Mouse (Mus musculus) liver, embryonic 16.5 days (tissue): ENCODE results near the gene Kazald1. TPM values are rescaled to one million over a fixed set of nuclear protein-coding genes. Genes with fewer than 3 reads are reported as not detected.

Experiments used
- ATAC-seq: fragments of 200-750 bp; cut with Nextera tagmentation; 2 replicates; pipeline ENCODE4 v1.8.0; 2017; ENCODE audit warnings: low read depth, mild to moderate bottlenecking, moderate number of reproducible peaks, moderate library complexity
- H3K27ac ChIP-seq: fragments of 300-500 bp; sonication (generic); 2 replicates; pipeline ENCODE4 v1.5.1; 2014; ENCODE audit warnings: mild to moderate bottlenecking, low read length
- H3K27me3 ChIP-seq: fragments of 300-500 bp; sonication (generic); 2 replicates; pipeline ENCODE4 v1.6.1; 2014; ENCODE audit warnings: low read depth, low read length, mixed read lengths; ENCODE audit not compliant: control insufficient read depth, insufficient read depth
- H3K36me3 ChIP-seq: fragments of 300-500 bp; sonication (generic); 2 replicates; pipeline ENCODE4 v1.6.1; 2014; ENCODE audit warnings: mild to moderate bottlenecking; ENCODE audit not compliant: control insufficient read depth, insufficient read depth
- H3K4me1 ChIP-seq: fragments of 300-500 bp; sonication (generic); 2 replicates; pipeline ENCODE4 v1.6.1; 2014; ENCODE audit warnings: low read depth, low read length, mixed read lengths; ENCODE audit not compliant: control insufficient read depth
- H3K4me2 ChIP-seq: fragments of 300-500 bp; sonication (generic); 2 replicates; pipeline ENCODE4 v1.6.1; 2014; ENCODE audit warnings: low read depth, low read length, mixed read lengths
- H3K4me3 ChIP-seq: fragments of 300-500 bp; sonication (generic); 2 replicates; pipeline ENCODE4 v1.5.1; 2014; ENCODE audit warnings: low read depth, mild to moderate bottlenecking, low read length
- H3K9ac ChIP-seq: fragments of 300-500 bp; sonication (generic); 2 replicates; pipeline ENCODE4 v1.6.1; 2014; ENCODE audit warnings: low read depth, low read length
- H3K9me3 ChIP-seq: fragments of 300-500 bp; sonication (generic); replicated peaks from 2 replicates; pipeline ENCODE4 v1.6.1; 2016; ENCODE audit warnings: low read length; ENCODE audit not compliant: control insufficient read depth
- WGBS: fragments of 180-500 bp; shearing (Covaris S2); extraction: QIAGEN DNeasy Blood & Tissue Kit; methylation state at CpG from one replicate; pipeline ENCODE4 v1.1.7; 2014; ENCODE audit not compliant: insufficient replicate concordance; 5-methylcytosine and 5-hydroxymethylcytosine counted together
- polyA plus RNA-seq: library from polyadenylated mRNA; unstranded; fragments of >200 nt; fragmentation: Nextera tagmentation; extraction: Ambion mirVana; gene quantifications from 2 replicates; pipeline ENCODE4 v1.2.1, GENCODE M21; 2015

Gene Kazald1
- polyA plus RNA-seq, 1 experiment from 2014 or later, result 0.35 TPM

DNA sequence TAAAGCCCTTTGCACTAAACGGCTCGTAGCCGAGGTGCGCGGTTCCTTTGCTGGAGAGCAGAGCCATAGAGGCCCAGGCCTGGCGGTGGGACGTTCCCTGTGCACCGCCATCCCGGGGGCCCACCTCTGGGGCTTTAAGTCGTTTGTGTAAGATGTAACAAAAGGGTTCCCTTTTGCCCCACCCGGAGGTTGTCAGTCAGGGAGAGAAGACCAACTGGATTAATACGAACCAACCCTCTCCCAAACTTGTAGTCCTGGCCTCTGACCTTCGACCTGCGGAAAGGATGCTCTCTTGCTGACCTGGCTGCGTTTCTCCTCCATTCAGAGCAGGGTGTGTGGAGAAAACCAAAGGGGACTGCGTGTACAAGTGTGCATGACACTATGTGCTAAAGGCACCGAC, 5.7 kb downstream of the Kazald1 start:
- Histone ChIP-seq H3K27ac (no peak overlapping the region), H3K4me2 (no peak overlapping the region), H3K27me3 (peaks cover 80% of the 10 kb centered on the region), H3K9me3 (no peaks in the 10 kb centered on the region), H3K4me3 (no peak overlapping the region), H3K4me1 (peaks cover 26% of the 10 kb centered on the region), H3K9ac (no peak overlapping the region), H3K36me3 (no peaks in the 10 kb centered on the region)
- ATAC-seq, result no peak
- WGBS, result 3% methylated on average over 17 of the region's 17 CpGs

DNA sequence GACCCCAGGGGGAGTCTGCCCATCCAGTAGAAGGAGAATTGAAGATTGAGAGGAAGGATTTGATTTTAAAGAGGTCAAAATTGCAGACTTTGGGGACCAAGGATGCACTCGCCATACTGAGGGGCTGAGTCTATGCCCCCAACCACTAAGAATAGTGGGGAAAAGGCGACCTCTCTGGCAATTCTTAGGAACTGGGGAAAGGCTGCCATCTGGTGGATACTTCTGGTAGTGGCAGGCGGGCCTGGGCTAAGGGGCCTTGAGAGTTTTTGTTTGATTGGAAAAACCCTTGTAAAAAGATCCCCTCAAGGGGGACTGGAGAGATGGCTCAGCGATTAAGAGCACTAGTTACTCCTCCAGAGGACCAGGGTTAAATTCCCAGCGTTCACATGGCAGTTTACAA, 6.2 kb downstream of the Kazald1 start:
- Histone ChIP-seq H3K9ac (no peak overlapping the region), H3K9me3 (no peaks in the 10 kb centered on the region), H3K4me2 (no peak overlapping the region), H3K4me1 (peaks cover 20% of the 10 kb centered on the region), H3K4me3 (no peak overlapping the region), H3K27me3 (peaks cover 80% of the 10 kb centered on the region), H3K36me3 (no peaks in the 10 kb centered on the region), H3K27ac (no peak overlapping the region)
- ATAC-seq, result no peak
- under 1% methylated on average over 5 of the region's 5 CpGs for WGBS

DNA sequence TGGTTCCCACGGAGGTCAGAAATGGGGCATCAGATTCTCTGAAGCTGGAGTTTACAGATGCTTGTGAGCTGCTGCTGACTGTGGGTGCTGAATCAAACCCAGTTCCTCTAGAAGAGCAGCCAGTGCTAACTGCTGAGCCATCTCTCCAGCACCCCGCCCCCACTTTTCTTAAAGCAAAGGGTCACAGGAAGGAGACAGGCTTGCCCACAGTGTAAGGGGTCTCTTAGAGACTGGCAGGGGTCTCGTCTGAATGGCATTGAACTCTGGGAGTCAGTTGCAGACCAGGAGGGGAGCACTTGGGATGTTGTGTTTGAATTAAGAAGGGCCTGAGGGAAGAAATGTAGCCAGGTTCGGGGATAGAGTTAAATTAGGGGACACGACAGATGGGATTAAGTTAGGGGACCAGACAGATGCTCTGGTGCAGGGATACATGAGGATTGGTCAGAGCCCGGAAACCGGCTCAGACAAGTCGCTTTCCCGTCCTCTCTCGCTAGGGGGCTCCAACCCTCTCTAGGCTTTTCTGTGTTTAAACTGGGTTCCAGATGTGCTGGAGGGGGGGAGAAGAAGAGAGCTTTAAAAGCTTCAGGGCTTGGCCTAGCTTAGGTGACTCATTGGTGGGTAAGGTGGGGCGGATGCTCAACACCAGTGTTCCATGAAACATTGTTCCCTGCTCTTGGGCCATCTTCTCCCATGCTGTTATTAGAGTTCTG, 7.0 kb downstream of the Kazald1 start:
- H3K9me3 ChIP-seq, result no peaks in the 10 kb centered on the region
- peaks cover 73% of the 10 kb centered on the region for H3K27me3 ChIP-seq
- no peak overlapping the region for H3K9ac ChIP-seq
- H3K27ac ChIP-seq, result no peak overlapping the region
- no peak overlapping the region for H3K4me2 ChIP-seq
- no peak for ATAC-seq
- 11% methylated on average over 11 of the region's 11 CpGs for WGBS
- H3K36me3 ChIP-seq, result no peaks in the 10 kb centered on the region
- H3K4me3 ChIP-seq, result no peak overlapping the region
- H3K4me1 ChIP-seq, result peaks cover 13% of the 10 kb centered on the region

DNA sequence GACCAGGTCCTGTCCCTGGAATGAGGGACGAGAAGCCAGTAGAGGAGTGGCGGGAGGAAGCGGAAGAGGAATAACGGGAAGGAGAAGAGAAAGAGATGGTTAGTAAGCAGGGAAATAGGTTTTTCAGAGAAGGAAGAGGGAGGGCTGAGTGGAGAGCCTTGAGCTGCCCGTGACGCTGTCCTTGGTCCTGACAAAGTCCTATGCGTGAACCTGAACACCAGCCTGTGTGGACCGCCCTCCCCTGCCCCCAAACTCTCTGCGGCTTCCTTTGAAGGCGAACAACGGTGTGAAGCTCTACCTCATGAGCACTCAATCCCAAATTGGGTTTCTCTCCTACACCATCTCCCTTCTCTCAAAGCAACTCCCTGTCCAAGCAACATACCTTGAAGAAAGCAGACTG, 22.8 kb downstream of the Kazald1 start:
- Histone ChIP-seq H3K27me3 (peaks cover 1% of the 10 kb centered on the region), H3K4me2 (no peak overlapping the region), H3K9ac (no peak overlapping the region), H3K4me1 (no peaks in the 10 kb centered on the region), H3K4me3 (no peak overlapping the region), H3K36me3 (no peaks in the 10 kb centered on the region), H3K9me3 (no peaks in the 10 kb centered on the region), H3K27ac (no peak overlapping the region)
- ATAC-seq, result no peak
- WGBS, result 13% methylated on average over 11 of the region's 11 CpGs

DNA sequence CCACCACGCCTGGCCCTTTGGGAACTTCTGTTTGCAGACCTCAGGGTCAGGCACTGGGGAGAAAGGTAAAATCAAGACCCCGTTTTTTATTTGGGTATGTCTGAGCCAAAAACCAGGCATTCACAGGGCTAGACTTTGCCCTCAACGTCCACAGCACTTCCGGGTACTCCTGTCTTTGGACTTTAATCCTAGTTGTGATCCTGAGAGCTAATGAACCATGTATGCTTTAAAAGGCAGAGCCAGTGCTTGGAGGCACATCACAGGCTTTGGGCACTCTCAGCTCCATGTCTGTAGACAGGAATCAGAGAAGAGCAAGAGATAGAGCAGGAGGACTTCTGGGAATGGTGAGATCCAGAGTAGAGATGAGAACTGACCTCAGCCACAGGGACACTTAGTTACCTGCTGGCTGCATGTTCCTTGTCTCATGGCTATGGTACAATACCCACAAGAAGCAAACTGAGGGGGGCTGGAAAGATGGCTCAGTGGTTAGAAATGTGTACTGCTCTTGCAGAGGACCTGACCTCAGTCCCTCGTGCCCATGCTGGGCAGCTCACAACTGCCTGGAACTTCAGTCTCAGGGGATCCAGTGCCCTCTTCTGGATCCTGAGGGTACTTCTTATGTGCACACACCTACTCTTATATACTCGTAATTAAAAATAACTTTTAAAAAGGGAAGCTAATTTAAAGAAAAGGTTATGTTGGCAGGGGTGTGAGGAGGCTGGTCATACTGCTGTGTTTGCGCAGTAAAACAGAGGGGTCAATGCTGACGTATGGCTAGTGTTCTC, 25.6 kb downstream of the Kazald1 start:
- peaks cover 17% of the 10 kb centered on the region for H3K27me3 ChIP-seq
- 50% methylated on average over 8 of the region's 8 CpGs for WGBS
- H3K4me2 ChIP-seq, result no peak overlapping the region

DNA sequence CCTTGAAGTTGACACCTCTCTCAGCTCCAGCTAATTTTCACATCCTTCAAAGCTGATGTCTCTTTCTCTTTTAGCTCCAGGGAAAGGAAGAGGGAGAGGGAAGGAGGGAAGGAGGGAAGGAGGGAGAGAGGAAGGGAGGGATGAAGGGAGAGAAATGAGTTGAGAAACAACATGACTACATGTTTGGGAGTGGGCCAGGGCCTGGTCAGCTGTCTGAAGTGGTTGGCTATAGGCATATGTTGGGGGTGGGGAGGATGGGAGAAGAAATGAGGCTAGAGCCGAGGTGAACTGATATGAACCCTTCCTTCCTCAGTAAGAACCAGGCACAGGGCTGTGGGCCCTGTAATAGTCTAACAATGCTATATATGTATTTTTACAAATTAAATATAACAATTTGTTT, 30.6 kb downstream of the Kazald1 start:
- Histone ChIP-seq H3K4me3 (no peak overlapping the region), H3K9me3 (no peaks in the 10 kb centered on the region), H3K36me3 (no peaks in the 10 kb centered on the region), H3K27me3 (peaks cover 17% of the 10 kb centered on the region), H3K4me2 (no peak overlapping the region), H3K27ac (no peak overlapping the region), H3K4me1 (no peaks in the 10 kb centered on the region), H3K9ac (no peak overlapping the region)
- WGBS, result 4% methylated on average over 1 of the region's 1 CpGs
- ATAC-seq, result no peak

More for the DNA sequence above, 25.6 kb downstream of the Kazald1 start:
- no peak for ATAC-seq
- no peak overlapping the region for H3K4me3 ChIP-seq
- H3K4me1 ChIP-seq, result no peaks in the 10 kb centered on the region
- no peak overlapping the region for H3K27ac ChIP-seq
- no peaks in the 10 kb centered on the region for H3K9me3 ChIP-seq
- H3K9ac ChIP-seq, result no peak overlapping the region
- no peaks in the 10 kb centered on the region for H3K36me3 ChIP-seq

DNA sequence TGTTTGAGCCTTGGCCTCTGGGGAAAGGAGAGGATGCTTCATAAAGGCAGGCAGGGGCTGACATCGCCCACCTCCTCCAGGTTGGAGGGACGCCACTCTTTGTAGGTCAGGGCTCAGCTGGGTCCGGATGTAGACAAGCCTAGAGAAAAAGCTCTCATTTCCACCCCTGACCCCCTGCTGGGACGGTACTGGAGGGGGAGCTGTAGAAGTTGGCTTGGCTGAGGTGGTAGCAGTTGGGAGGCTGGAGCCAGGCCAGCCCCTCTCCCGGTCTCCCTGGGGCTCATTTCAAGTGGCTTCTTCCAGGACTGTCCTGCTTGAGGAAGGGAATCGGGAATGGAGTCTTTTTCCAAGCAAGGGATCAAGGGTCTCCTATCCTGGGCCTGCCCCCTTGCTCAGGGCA, 31.6 kb downstream of the Kazald1 start:
- H3K27me3 ChIP-seq, result peaks cover 17% of the 10 kb centered on the region
- WGBS, result 43% methylated on average over 6 of the region's 6 CpGs
- no peak overlapping the region for H3K9ac ChIP-seq
- H3K27ac ChIP-seq, result no peak overlapping the region
- ATAC-seq, result no peak
- no peaks in the 10 kb centered on the region for H3K36me3 ChIP-seq
- no peaks in the 10 kb centered on the region for H3K4me1 ChIP-seq
- no peak overlapping the region for H3K4me2 ChIP-seq
- H3K4me3 ChIP-seq, result no peak overlapping the region
- H3K9me3 ChIP-seq, result no peaks in the 10 kb centered on the region

DNA sequence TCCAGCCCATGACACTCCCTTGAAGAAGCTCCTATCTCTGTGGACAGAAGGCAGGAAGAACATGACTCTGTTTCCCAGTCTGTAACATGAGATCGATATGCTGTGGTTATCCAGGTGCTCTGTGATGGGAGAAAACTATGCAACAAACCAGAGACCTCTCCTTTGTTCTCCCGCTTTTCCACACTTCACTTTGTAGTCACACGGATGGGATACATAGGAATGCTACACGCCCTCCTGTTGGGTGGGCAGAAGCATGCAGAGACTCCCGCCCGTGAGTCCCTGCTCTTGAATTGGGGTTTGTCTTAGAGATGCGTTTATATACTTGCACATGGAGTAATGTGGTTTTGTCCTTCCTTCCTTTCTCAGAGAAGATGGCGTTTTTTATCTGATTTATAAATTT, 35.6 kb downstream of the Kazald1 start:
- Histone ChIP-seq H3K9ac (no peak overlapping the region), H3K27ac (no peak overlapping the region), H3K27me3 (no peaks in the 10 kb centered on the region), H3K4me3 (no peak overlapping the region), H3K9me3 (no peaks in the 10 kb centered on the region), H3K4me2 (no peak overlapping the region), H3K36me3 (no peaks in the 10 kb centered on the region), H3K4me1 (peaks cover 4% of the 10 kb centered on the region)
- 37% methylated on average over 8 of the region's 8 CpGs for WGBS
- ATAC-seq, result no peak

DNA sequence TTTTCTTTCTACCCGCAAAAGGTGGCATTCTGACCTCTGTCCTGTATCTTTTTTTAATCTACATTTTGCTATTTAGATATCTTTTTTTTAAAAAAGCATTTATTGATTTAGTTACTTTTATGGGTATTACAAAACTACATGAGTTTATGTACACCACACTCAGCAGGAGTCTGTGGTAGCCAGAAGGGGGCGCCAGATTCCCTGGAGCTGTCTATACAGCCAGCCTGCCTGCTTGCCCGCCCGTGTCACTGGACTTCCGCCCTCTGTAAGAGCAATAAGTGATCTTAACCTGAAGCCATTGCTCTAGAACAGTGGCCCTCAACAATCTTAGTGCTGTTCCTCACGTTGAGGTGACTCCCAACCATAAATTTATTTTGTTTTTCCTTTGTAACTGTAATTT, 37.4 kb downstream of the Kazald1 start:
- H3K9ac ChIP-seq, result no peak overlapping the region
- ATAC-seq, result no peak
- H3K27me3 ChIP-seq, result no peaks in the 10 kb centered on the region
- 66% methylated on average over 6 of the region's 6 CpGs for WGBS
- no peak overlapping the region for H3K27ac ChIP-seq
- H3K4me1 ChIP-seq, result peaks cover 4% of the 10 kb centered on the region
- H3K4me3 ChIP-seq, result no peak overlapping the region
- H3K4me2 ChIP-seq, result no peak overlapping the region
- no peaks in the 10 kb centered on the region for H3K9me3 ChIP-seq
- no peaks in the 10 kb centered on the region for H3K36me3 ChIP-seq
